Mouse (Mus musculus) cerebellum, adult 2 months (tissue): ENCODE data around the gene Cib3. TPM values are rescaled to one million over a fixed set of nuclear protein-coding genes. Genes with fewer than 3 reads are reported as not detected.

Experiments used
- DNase-seq, 2 experiments: peaks; one replicate each; pipeline ENCODE4 v3.0.0; 2021
- H3K27ac ChIP-seq: fragments of 200-500 bp; 2 replicates; pipeline ENCODE4 v1.5.1; 2012; ENCODE audit warnings: low read length, control low read depth, inconsistent platforms; ENCODE audit not compliant: insufficient read depth
- H3K27me3 ChIP-seq: fragments of 200-500 bp; 2 replicates; pipeline ENCODE4 v1.6.1; 2012; ENCODE audit warnings: inconsistent platforms, mild to moderate bottlenecking, low read length, moderate library complexity; ENCODE audit not compliant: control insufficient read depth, insufficient read depth
- H3K4me1 ChIP-seq: fragments of 200-500 bp; 2 replicates; pipeline ENCODE4 v1.6.1; 2011; ENCODE audit warnings: low read length; ENCODE audit not compliant: control insufficient read depth, insufficient read depth
- H3K4me3 ChIP-seq: fragments of 200-500 bp; replicated peaks from 2 replicates; pipeline ENCODE3; 2011; ENCODE audit warnings: mild to moderate bottlenecking, low read depth, low read length, control low read depth; ENCODE audit not compliant: insufficient read depth
- CTCF ChIP-seq: fragments of 200-500 bp; IDR thresholded peaks from 2 replicates; pipeline ENCODE4 v1.5.1; 2011; ENCODE audit warnings: low read depth, mild to moderate bottlenecking, control low read depth, low read length, moderate library complexity, borderline replicate concordance; ENCODE audit not compliant: insufficient read depth
- POLR2A ChIP-seq: fragments of 200-500 bp; IDR thresholded peaks from 2 replicates; pipeline ENCODE4 v1.6.1; 2011; ENCODE audit warnings: low read length, control low read depth, borderline replicate concordance; ENCODE audit not compliant: insufficient read depth
- WGBS: fragments of 180-500 bp; shearing (Covaris S2); methylation state at CpG from one replicate; pipeline ENCODE4 v1.1.7; 2018; 5-methylcytosine and 5-hydroxymethylcytosine counted together
- polyA plus RNA-seq: library from polyadenylated mRNA; depleted of rRNA; stranded (reverse); fragments of >200 nt; gene quantifications from 2 replicates; pipeline ENCODE4 v1.2.3, GENCODE M21; 2012; rRNA removed

Cib3 gene
- not detected in 2 replicates for polyA plus RNA-seq

GRCm38 (mm10) chr8:72212751-72213150 lies at the start of gene Cib3:
Cib3 (minus strand) TSS chr8:72212837.
- no peaks in the 10 kb centered on the region for H3K27me3 ChIP-seq
- no peak for TF ChIP-seq POLR2A
- no peak within 1 kb of the TSS for H3K4me3 ChIP-seq
- 34% methylated on average over 4 of the region's 4 CpGs for WGBS
- H3K4me1 ChIP-seq = no peaks in the 10 kb centered on the region
- DNase-seq = no peak
- no peak within 1 kb of the TSS for H3K27ac ChIP-seq

GRCm38 (mm10) chr8:72261872-72262271 lies 49.2 kb upstream of the Cib3 start:
- Histone ChIP-seq H3K27ac (no peak overlapping the region), H3K27me3 (no peaks in the 10 kb centered on the region), H3K4me3 (no peak overlapping the region), H3K4me1 (peaks cover 2% of the 10 kb centered on the region; the same call in 1 of the 2 replicates)
- 64% methylated on average over 5 of the region's 5 CpGs for WGBS
- TF ChIP-seq POLR2A = no peak
- TF ChIP-seq CTCF = peak; percentile 49
- peak in 1 of 2 experiments; percentile 25 for DNase-seq

GRCm38 (mm10) chr8:72261431-72261830 lies 48.8 kb upstream of the Cib3 start:
- Histone ChIP-seq H3K4me3 (no peak overlapping the region), H3K27ac (no peak overlapping the region), H3K4me1 (peaks cover 2% of the 10 kb centered on the region; the same call in 1 of the 2 replicates), H3K27me3 (no peaks in the 10 kb centered on the region)
- TF ChIP-seq POLR2A (no peak), CTCF (no peak)
- no peak for DNase-seq

GRCm38 (mm10) chr8:72261019-72261418 lies 48.4 kb upstream of the Cib3 start:
- peaks cover 2% of the 10 kb centered on the region; the same call in 1 of the 2 replicates for H3K4me1 ChIP-seq
- DNase-seq = peak in 1 of 2 experiments; percentile 47
- TF ChIP-seq POLR2A (no peak), CTCF (peak; percentile 71)
- H3K27ac ChIP-seq = no peak overlapping the region
- H3K27me3 ChIP-seq = no peaks in the 10 kb centered on the region
- H3K4me3 ChIP-seq = no peak overlapping the region
- WGBS = 24% methylated on average over 2 of the region's 2 CpGs

GRCm38 (mm10) chr8:72260585-72260984 lies 47.9 kb upstream of the Cib3 start:
- Histone ChIP-seq H3K27ac (no peak overlapping the region), H3K4me3 (no peak overlapping the region), H3K27me3 (no peaks in the 10 kb centered on the region), H3K4me1 (peaks cover 2% of the 10 kb centered on the region; the same call in 1 of the 2 replicates)
- no peak for DNase-seq
- TF ChIP-seq POLR2A (no peak), CTCF (no peak)
- WGBS = 58% methylated on average over 4 of the region's 4 CpGs

GRCm38 (mm10) chr8:72259862-72260261 lies 47.2 kb upstream of the Cib3 start:
- 74% methylated on average over 2 of the region's 2 CpGs for WGBS
- Histone ChIP-seq H3K4me1 (peaks cover 2% of the 10 kb centered on the region; the same call in 1 of the 2 replicates), H3K4me3 (no peak overlapping the region), H3K27ac (no peak overlapping the region), H3K27me3 (no peaks in the 10 kb centered on the region)
- TF ChIP-seq POLR2A = no peak
- DNase-seq = no peak

GRCm38 (mm10) chr8:72257902-72258238 lies 45.2 kb upstream of the Cib3 start:
- Histone ChIP-seq H3K27me3 (no peaks in the 10 kb centered on the region), H3K4me3 (no peak overlapping the region), H3K27ac (no peak overlapping the region), H3K4me1 (peaks cover 2% of the 10 kb centered on the region; the same call in 1 of the 2 replicates)
- no peak for DNase-seq
- TF ChIP-seq POLR2A (no peak), CTCF (no peak)
- whole genome bisulfite sequencing = 46% methylated on average over 1 of the region's 1 CpGs

GRCm38 (mm10) chr8:72257171-72257901 lies 44.7 kb upstream of the Cib3 start:
- no peak for TF ChIP-seq CTCF
- no peak for TF ChIP-seq POLR2A
- WGBS = 52% methylated on average over 7 of the region's 7 CpGs
- Histone ChIP-seq H3K27me3 (no peaks in the 10 kb centered on the region), H3K27ac (no peak overlapping the region), H3K4me1 (peaks cover 2% of the 10 kb centered on the region; the same call in 1 of the 2 replicates), H3K4me3 (no peak overlapping the region)
- no peak for DNase-seq
